Mouse (Mus musculus) inflammation-experienced regulatory T-cells, adult 6 months (primary cell): ENCODE results near the gene Ptprc. TPM values are rescaled to one million over a fixed set of nuclear protein-coding genes. Genes with fewer than 3 reads are reported as not detected.
A peak's percentile ranks its signal among the peaks of the same experiment; 100 is the strongest.

Experiments
- ATAC-seq: one replicate; pipeline ENCODE4 v1.8.0; 2017
- polyA plus RNA-seq, 3 experiments: library from polyadenylated mRNA; unstranded; fragments of 100-300 nt; shearing (Covaris generic); gene quantifications; one replicate each; pipeline ENCODE4 v1.2.1; 2017

The Ptprc gene
- polyA plus RNA-seq: 1,000 to 10,000 TPM; 1,312 to 1,433 (median 1,346) TPM

DNA sequence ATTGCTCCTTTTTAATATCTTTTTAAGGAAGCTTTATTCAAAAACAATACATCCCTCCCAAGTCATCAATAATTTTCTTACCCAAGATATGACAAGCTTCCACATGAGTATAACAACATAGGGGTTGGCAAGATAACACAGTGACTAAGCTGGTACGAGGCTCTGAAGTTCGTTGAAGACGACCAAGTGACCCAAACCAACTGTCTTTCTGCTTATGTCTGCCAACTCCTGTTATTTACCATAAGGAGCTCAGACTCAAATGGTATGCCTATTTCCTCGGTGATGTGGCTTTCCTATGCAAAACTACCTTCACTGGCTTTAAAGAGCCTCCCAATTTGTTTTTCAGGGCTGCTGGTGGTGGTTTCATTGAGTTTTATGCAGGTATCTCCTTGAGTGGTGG lies at the start of gene Ptprc:
Gene Ptprc, minus strand, starts transcription at position 215 of the 400 bp plus-strand sequence.
- peak; percentile 13 for ATAC-seq

- no peak for ATAC-seq
These were observed 39.4 kb upstream of the Ptprc start for GRCm38 (mm10) chr1:138214736-138215458.

- ATAC-seq: no peak
These were observed 35.0 kb upstream of the Ptprc start for GRCm38 (mm10) chr1:138210387-138211024.

GRCm38 (mm10) chr1:138209751-138210150 lies 34.2 kb upstream of the Ptprc start:
- ATAC-seq: no peak

- ATAC-seq: no peak
These were observed 30.5 kb upstream of the Ptprc start for GRCm38 (mm10) chr1:138206041-138206440.

DNA sequence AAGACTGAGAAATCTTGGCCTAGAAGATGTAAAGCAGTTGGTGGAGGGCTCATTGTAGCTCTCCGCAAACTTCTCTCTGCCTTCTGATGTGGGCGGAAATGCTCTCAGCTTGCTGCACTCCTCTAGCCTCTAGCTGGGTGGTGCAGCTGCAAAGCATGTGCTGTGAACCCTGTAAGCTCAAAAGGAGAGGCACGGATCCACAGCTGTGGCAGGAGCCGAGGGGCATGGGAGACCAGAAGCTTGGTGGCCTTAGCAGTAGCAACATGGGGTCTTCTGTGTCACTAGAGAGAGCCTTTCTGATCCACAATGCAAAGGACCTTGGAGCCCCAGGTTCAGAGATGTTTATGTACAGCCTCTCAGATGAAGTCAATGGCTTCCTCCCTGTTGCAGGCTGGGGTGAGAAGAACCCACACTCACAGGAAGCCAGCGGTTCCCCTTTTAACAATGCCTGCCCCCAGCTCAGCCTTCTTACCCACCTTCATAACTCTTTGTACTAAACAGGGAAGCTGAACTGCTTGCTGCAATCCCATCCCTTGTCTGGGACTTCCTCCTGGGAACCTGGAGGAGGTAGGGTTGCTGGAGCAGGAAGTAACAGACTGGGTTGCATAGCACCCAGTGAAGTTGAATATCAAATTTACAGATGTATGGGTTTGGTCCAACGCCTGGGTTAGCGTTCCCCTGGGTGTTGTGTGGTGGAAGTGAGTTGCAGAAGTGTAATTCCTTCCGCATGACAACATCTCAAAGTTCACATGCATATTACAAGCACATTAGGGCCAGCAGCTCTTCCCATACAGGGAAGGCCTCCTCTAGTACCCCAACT lies 16.4 kb upstream of the Ptprc start:
- peak; percentile 84 for ATAC-seq

GRCm38 (mm10) chr1:138188131-138188530 lies 12.6 kb upstream of the Ptprc start:
- no peak for ATAC-seq

- peak; percentile 94 for ATAC-seq
These were observed 10.4 kb upstream of the Ptprc start for GRCm38 (mm10) chr1:138185904-138186303.

DNA sequence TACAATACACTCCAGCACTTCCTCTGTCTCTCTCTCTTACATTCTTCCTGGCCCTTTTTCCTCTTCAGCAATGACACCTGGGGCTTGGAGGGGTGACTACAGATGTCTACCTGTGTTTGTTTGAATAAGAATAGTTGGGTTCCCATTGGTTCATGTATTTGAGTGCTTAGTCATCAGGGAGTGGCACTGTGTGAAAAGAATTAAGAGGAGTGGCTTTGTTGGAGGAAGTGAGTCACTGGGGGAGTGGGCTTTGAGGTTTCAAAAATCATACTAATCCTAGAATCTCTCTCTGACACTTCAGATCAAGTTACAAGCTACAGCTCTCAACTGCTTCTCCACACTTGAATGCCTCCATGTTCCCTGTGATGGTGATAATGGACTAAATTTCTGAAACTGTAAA lies 4.6 kb upstream of the Ptprc start:
- ATAC-seq: peak; percentile 13

DNA sequence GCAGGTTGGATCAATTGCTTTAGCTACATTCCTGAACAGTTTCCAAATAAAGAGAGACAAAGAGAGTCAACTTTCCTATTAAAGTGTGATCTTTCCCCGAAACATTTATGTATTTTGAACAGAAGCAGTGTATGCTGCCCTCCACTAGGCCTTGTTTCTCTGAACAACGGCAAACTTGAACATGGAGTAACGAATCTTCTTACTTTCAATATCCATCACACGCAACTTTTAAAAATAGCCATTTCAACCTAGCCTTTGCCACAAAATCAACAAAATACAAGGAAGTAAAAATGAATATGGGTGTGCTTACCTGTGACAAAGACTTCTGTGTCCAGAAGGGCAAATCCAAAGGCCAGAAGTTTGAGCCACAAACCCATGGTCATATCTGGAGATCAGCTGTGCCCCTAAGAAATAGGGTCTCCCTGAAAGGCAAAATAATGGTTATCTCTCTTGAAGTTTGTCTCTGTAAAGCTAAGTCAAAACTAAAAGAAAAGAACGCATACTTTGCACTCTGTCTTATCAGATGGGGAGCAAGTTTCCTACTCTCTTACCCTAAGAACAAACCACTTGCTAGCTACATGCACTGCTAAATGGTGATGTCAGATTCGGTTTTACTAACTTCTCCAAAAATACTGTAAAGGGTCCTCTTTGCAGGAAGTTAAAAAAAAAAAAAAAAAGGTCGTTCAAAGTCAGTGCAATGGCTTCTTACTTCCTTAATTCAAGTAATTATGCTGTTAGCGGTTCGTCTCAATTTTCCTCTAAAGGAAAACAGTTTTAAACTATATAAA lies 609 bp downstream of the Ptprc start:
- peak; percentile 61 for ATAC-seq

GRCm38 (mm10) chr1:138174143-138174542 lies 1.4 kb downstream of the Ptprc start:
- ATAC-seq: no peak

DNA sequence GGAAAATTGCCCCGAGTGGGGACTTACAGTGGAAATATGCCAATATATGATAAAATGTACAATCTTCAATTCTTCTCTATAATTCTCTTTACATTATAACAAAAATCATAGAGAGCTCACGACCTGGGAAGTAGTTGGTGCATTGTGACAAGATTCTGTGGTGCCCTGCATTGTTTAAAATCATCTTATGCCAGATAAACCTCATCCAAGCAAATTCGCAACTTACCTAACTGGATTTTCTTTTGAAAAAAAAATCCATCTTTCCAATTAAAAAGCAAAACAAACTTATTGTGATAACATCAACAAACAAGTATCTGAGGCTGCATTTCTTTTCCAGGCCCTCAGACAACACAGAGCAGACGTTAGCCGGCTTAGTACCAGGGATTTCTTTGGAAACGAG lies 1.8 kb downstream of the Ptprc start:
- ATAC-seq: no peak

DNA sequence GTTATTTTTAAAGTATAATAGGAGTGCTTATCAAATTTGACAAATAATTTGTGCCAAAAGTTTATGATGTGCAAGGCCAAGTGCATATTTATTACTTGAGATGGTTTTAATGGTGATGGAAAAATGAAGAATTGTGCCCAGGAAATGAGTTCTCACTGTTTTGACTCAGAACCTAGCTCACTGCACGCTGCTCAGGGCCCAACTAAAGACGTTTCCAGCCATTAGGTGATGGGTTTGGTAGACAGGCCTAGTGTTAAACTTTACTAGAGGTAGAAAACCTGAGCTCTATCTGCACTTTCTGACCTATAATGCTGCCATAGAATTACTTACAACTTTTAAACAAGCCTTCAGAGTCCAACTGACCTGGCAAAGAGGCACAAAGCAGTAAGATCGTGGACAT lies 3.0 kb downstream of the Ptprc start:
- ATAC-seq: peak; percentile 32

- ATAC-seq: peak; percentile 22
These were observed 3.4 kb downstream of the Ptprc start for GRCm38 (mm10) chr1:138172096-138172495.

GRCm38 (mm10) chr1:138166233-138166771 lies 9.2 kb downstream of the Ptprc start:
- peak; percentile 30 for ATAC-seq

DNA sequence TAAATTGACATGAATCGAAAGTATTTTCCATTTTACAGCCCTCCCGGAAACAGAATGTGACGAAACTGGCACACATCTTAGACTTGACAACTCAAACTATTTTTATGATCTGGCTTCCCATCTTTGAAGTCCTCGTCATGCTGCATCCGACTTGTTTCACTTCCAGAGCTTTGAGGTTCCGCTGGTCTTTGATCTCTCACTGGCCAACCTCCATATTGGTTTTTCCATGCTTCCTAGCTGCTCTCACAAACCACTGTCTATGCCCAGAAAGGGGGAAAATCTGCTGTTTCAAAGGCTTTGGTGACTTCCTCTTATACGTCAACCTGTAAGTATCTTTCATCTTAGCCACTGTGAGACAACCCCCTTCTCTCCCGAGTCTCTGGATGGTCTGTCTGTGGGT lies 12.9 kb downstream of the Ptprc start:
- ATAC-seq: peak; percentile 72

GRCm38 (mm10) chr1:138158921-138159320 lies 16.6 kb downstream of the Ptprc start:
- ATAC-seq: peak; percentile 24

GRCm38 (mm10) chr1:138158236-138158635 lies 17.3 kb downstream of the Ptprc start:
- ATAC-seq: no peak

DNA sequence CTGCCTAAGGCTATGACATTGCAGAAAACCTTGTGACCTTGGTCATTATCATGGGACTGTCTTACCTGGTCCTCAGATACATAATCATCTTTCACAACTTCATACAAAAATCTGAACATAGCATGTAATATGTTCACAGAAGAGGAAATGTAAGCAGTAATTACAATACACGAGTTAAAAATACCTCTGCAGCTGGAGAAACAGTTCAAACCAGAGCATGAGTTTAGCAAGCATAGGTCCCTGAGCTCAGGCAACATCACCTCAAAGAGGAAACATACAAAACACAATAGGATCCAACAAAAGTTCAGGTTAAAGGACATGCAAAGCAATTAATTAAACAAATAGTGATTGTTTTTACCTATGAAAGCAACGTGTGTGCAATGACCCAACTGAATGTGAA lies 17.8 kb downstream of the Ptprc start:
- ATAC-seq: no peak

DNA sequence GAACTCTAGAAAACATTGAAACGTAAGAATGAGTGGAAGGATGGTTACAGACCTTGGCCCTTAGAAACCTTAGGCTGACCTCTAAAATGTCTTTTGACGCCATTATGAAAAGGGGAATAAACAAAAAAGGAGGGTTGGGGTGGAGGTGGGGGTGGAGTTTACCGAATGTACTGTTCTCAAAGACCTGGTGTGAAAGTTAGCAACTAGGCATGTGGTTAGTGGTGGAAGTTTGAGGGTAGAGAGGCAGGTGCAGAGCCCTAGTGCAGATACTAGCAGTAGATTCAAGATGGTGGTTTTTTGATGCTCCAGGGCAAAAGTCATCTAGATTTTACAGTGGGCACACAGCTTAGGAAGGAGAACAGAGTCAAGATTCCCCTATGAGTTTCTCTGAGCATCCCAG lies 18.5 kb downstream of the Ptprc start:
- peak; percentile 56 for ATAC-seq

DNA sequence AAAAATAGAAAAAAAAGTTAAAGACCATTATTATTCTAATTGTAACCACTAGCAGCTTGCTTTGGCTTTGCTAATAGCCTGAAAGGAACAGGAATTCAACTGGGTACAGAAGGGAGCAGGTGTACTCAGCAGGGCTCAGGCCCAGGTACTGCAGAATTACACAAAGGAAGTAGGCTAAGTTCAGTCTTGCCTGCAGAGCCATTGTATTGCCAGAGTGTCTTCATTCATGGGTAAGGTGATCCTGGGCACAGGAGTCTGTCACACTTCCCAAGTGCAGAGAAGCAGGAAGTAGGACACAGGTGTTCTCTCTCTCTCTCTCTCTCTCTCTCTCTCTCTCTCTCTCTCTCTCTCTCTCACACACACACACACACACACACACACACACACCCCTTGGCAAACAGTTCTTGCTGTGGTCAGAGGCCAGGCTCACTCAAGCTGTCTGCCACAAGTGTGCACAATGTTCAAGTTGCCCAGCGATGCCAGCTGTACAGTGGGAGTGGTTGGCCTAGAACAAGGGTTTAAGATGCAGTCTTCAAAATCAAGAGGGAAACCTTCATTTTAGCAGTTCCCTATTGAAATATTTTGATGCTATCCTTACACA lies 21.2 kb downstream of the Ptprc start:
- ATAC-seq: peak; percentile 11

GRCm38 (mm10) chr1:138153126-138153525 lies 22.4 kb downstream of the Ptprc start:
- no peak for ATAC-seq
